Mouse (Mus musculus): ENCODE data around the gene Actb.

GRCm38 (mm10) chr5:142922251-142922650 lies 15.7 kb upstream of the Actb start:
- TF ChIP-seq CTCF (conservative IDR thresholded peaks at IDR 0.05; ENCODE audit: low read length), result no peak
- TF ChIP-seq NANOG (IDR thresholded peaks at IDR 0.05; ENCODE audit: borderline replicate concordance, low read length), result no peak
- no peak for TF ChIP-seq POU5F1 (IDR thresholded peaks at IDR 0.05; ENCODE audit: borderline replicate concordance, low read length)

Measured in E14TG2a.4 (cell line).